Mouse (Mus musculus) liver, embryonic 15.5 days (tissue): ENCODE data around the gene Ltbp1. TPM values are rescaled to one million over a fixed set of nuclear protein-coding genes. Genes with fewer than 3 reads are reported as not detected.

ENCODE experiments used
- ATAC-seq: fragments of 200-750 bp; cut with Nextera tagmentation; 2 replicates; pipeline ENCODE4 v1.8.0; 2017; ENCODE audit warnings: moderate number of reproducible peaks, mild to moderate bottlenecking, moderate library complexity; ENCODE audit not compliant: insufficient read depth
- H3K27ac ChIP-seq: fragments of 300-500 bp; sonication (generic); replicated peaks from 2 replicates; pipeline ENCODE4 v1.5.1; 2015; ENCODE audit warnings: mild to moderate bottlenecking, inconsistent platforms
- H3K27me3 ChIP-seq: fragments of 300-500 bp; sonication (generic); 2 replicates; pipeline ENCODE4 v1.6.1; 2015; ENCODE audit warnings: mild to moderate bottlenecking, inconsistent platforms
- H3K36me3 ChIP-seq: fragments of 300-500 bp; sonication (generic); replicated peaks from 2 replicates; pipeline ENCODE4 v1.6.1; 2015; ENCODE audit warnings: moderate library complexity, mild to moderate bottlenecking, inconsistent platforms
- H3K4me1 ChIP-seq: fragments of 300-500 bp; sonication (generic); replicated peaks from 2 replicates; pipeline ENCODE4 v1.6.1; 2015; ENCODE audit warnings: inconsistent platforms
- H3K4me2 ChIP-seq: fragments of 300-500 bp; sonication (generic); 2 replicates; pipeline ENCODE4 v1.6.1; 2015; ENCODE audit warnings: moderate library complexity, mild to moderate bottlenecking, inconsistent platforms
- H3K4me3 ChIP-seq: fragments of 300-500 bp; sonication (generic); replicated peaks from 2 replicates; pipeline ENCODE4 v1.5.1; 2015; ENCODE audit warnings: mild to moderate bottlenecking, inconsistent platforms
- H3K9ac ChIP-seq: fragments of 300-500 bp; sonication (generic); 2 replicates; pipeline ENCODE4 v1.6.1; 2015; ENCODE audit warnings: moderate library complexity, mild to moderate bottlenecking, inconsistent platforms
- H3K9me3 ChIP-seq: fragments of 300-500 bp; sonication (generic); replicated peaks from 2 replicates; pipeline ENCODE4 v1.6.1; 2016; ENCODE audit warnings: inconsistent platforms
- WGBS: fragments of 180-500 bp; shearing (Covaris S2); methylation state at CpG from one replicate; pipeline ENCODE4 v1.1.7; 2015; ENCODE audit warnings: mixed read lengths; ENCODE audit not compliant: insufficient replicate concordance; 5-methylcytosine and 5-hydroxymethylcytosine counted together
- polyA plus RNA-seq: library from polyadenylated mRNA; unstranded; fragments of >200 nt; fragmentation: Nextera tagmentation; extraction: Ambion mirVana; gene quantifications from 2 replicates; pipeline ENCODE4 v1.2.1, GENCODE M21; 2015

Gene Ltbp1
- polyA plus RNA-seq, 1 experiment from 2014 or later = 1.8 TPM

DNA sequence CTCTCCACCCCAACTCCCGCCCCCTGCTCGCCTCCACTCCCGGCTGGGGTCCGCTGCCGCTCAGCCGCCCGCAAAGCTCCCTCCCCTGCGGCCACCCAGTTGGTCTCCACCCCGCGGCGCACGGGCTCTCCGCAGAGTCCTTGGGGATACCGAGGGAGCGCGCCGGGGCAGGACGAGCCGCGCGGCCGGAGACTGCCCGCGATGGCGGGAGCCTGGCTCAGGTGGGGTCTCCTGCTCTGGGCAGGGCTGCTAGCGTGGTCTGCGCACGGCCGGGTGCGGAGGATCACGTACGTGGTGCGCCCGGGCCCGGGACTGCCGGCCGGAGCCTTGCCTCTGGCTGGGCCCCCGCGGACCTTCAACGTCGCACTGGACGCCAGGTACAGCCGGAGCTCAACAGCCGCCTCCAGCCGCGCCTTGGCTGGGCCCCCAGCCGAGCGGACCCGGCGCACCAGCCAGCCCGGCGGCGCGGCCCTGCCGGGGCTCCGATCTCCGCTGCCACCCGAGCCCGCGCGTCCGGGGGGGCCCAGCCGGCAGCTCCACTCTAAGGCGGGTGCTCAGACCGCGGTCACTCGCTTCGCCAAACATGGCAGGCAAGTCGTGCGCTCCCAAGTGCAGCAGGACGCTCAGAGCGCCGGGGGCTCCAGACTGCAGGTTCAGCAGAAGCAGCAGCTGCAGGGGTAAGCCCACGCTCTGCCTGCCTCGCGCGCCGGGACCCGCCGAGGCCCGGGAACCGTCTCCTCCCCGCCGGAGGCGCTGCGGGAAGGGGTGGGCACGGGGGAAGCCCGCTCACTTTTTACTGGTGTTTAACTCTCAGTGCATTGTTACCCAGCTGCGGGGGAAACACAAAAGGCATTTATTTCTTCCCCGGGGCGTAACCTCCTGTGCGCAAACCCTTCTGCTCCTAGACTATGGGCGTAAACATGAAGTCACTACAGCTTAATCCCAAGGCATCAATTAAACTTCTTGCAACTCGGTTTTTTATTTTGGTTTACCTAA is 615 bp downstream of the Ltbp1 start:
- H3K27me3 ChIP-seq = peaks cover 30% of the 10 kb centered on the region
- peak overlapping the region; percentile 37 for H3K9ac ChIP-seq
- WGBS = under 1% methylated on average over 94 of the region's 94 CpGs
- no peak overlapping the region for H3K27ac ChIP-seq
- H3K4me1 ChIP-seq = peaks cover 19% of the 10 kb centered on the region
- H3K4me3 ChIP-seq = peak overlapping the region; percentile 62
- no peaks in the 10 kb centered on the region for H3K9me3 ChIP-seq
- no peaks in the 10 kb centered on the region for H3K36me3 ChIP-seq
- peak overlapping the region; percentile 90 for H3K4me2 ChIP-seq
- peak; percentile 59; the same call in 1 of the 2 replicates for ATAC-seq

- peaks cover 8% of the 10 kb centered on the region for H3K4me1 ChIP-seq
- no peak for ATAC-seq
- WGBS = 27% methylated on average over 6 of the region's 6 CpGs
Observed at GRCm38 (mm10) chr17:75010955-75011354, 5.6 kb downstream of the Ltbp1 start.

GRCm38 (mm10) chr17:75013211-75013610 is 7.8 kb downstream of the Ltbp1 start:
- no peak overlapping the region for H3K4me2 ChIP-seq
- H3K9me3 ChIP-seq = no peaks in the 10 kb centered on the region
- H3K9ac ChIP-seq = no peak overlapping the region
- ATAC-seq = no peak
- no peaks in the 10 kb centered on the region for H3K36me3 ChIP-seq
- no peak overlapping the region for H3K4me3 ChIP-seq
- no peak overlapping the region for H3K27ac ChIP-seq
- no peaks in the 10 kb centered on the region for H3K27me3 ChIP-seq
- H3K4me1 ChIP-seq = no peaks in the 10 kb centered on the region
- WGBS = 69% methylated on average over 4 of the region's 4 CpGs

More at GRCm38 (mm10) chr17:75010955-75011354, 5.6 kb downstream of the Ltbp1 start:
- no peak overlapping the region for H3K27ac ChIP-seq
- peaks cover 19% of the 10 kb centered on the region for H3K27me3 ChIP-seq
- no peaks in the 10 kb centered on the region for H3K36me3 ChIP-seq
- H3K4me2 ChIP-seq = no peak overlapping the region
- no peak overlapping the region for H3K9ac ChIP-seq
- no peak overlapping the region for H3K4me3 ChIP-seq
- no peaks in the 10 kb centered on the region for H3K9me3 ChIP-seq

- no peak for ATAC-seq
- H3K4me3 ChIP-seq = no peak overlapping the region
- no peak overlapping the region for H3K9ac ChIP-seq
- no peak overlapping the region for H3K4me2 ChIP-seq
- H3K36me3 ChIP-seq = no peaks in the 10 kb centered on the region
- 77% methylated on average over 10 of the region's 10 CpGs for WGBS
- no peak overlapping the region for H3K27ac ChIP-seq
- no peaks in the 10 kb centered on the region for H3K4me1 ChIP-seq
- no peaks in the 10 kb centered on the region for H3K27me3 ChIP-seq
- H3K9me3 ChIP-seq = no peaks in the 10 kb centered on the region
Observed at GRCm38 (mm10) chr17:75013868-75014267, 8.5 kb downstream of the Ltbp1 start.

GRCm38 (mm10) chr17:75014601-75015356 is 9.4 kb downstream of the Ltbp1 start:
- H3K4me1 ChIP-seq = no peaks in the 10 kb centered on the region
- no peaks in the 10 kb centered on the region for H3K27me3 ChIP-seq
- H3K9ac ChIP-seq = no peak overlapping the region
- no peak overlapping the region for H3K4me3 ChIP-seq
- WGBS = 73% methylated on average over 24 of the region's 24 CpGs
- H3K9me3 ChIP-seq = no peaks in the 10 kb centered on the region
- H3K4me2 ChIP-seq = no peak overlapping the region
- no peak overlapping the region for H3K27ac ChIP-seq
- no peak for ATAC-seq
- no peaks in the 10 kb centered on the region for H3K36me3 ChIP-seq

DNA sequence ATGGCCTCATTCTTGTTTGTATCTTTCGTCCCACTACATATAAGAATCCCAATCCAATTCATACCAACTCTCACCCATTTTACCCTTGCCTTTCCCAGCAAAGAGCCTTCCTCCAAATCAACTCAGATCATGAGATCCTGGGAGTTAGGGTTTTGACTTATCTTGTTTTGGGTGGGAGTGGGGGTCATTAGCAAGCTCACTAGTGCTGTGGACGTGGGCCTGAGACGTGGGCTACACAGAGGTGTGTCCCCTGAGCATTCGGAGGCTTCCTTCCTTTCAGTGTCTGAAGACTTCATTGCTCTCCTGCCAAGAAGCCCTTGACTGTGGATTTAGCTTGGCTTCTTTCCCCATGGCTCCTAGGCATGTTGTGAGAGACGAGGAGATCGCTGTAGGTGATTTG is 10.2 kb downstream of the Ltbp1 start:
- H3K27ac ChIP-seq = no peak overlapping the region
- no peaks in the 10 kb centered on the region for H3K27me3 ChIP-seq
- no peaks in the 10 kb centered on the region for H3K9me3 ChIP-seq
- ATAC-seq = no peak
- 74% methylated on average over 6 of the region's 6 CpGs for WGBS
- H3K4me2 ChIP-seq = no peak overlapping the region
- H3K36me3 ChIP-seq = no peaks in the 10 kb centered on the region
- no peak overlapping the region for H3K9ac ChIP-seq
- H3K4me3 ChIP-seq = no peak overlapping the region
- H3K4me1 ChIP-seq = no peaks in the 10 kb centered on the region

GRCm38 (mm10) chr17:75017423-75017822 is 12.1 kb downstream of the Ltbp1 start:
- Histone ChIP-seq H3K36me3 (no peaks in the 10 kb centered on the region), H3K27me3 (no peaks in the 10 kb centered on the region), H3K4me2 (no peak overlapping the region), H3K4me3 (no peak overlapping the region), H3K9me3 (no peaks in the 10 kb centered on the region), H3K27ac (no peak overlapping the region), H3K4me1 (no peaks in the 10 kb centered on the region), H3K9ac (no peak overlapping the region)
- 52% methylated on average over 7 of the region's 7 CpGs for WGBS
- ATAC-seq = no peak

DNA sequence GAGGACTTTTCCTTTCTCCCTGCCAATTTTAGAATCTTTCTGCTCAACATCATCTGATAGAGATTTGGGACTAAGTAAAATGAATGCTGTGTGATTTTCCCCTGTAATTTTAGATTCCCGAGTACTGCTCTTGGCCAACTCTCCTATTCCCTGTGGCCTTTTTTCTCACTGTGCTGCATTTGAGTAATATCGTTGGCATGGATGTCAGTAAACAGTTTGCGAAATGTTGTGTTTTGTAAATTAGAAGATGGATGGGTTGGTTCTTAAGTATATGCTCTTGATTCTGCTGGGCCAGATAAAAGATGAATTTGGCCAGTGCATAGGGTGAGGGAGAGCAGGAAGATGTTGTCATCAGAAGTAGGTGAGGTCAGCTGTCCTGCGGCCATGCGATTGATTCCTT is 12.8 kb downstream of the Ltbp1 start:
- Histone ChIP-seq H3K36me3 (no peaks in the 10 kb centered on the region), H3K4me1 (no peaks in the 10 kb centered on the region), H3K9ac (no peak overlapping the region), H3K27me3 (no peaks in the 10 kb centered on the region), H3K27ac (no peak overlapping the region), H3K4me2 (no peak overlapping the region), H3K4me3 (no peak overlapping the region), H3K9me3 (no peaks in the 10 kb centered on the region)
- no peak for ATAC-seq
- 76% methylated on average over 5 of the region's 5 CpGs for WGBS

DNA sequence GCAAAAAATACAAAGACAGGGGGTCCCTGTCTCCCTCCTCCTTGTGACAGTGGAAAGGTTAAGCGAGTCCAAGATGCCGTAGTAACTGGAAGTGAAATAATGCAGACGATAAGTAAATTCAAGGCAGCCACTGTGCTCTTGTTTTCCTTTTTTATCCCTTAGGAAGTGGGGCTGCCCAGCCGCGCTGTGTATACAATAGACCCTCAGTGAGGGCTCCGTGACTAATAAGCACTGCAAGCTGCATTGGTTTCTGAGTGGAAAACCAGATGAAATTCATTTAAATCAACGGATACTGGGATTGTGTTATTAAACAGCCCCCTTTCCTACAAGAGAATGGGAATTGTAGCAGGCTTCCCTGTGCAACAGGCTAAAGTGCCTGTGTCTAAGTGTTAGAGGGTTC is 14.7 kb downstream of the Ltbp1 start:
- Histone ChIP-seq H3K27ac (no peak overlapping the region), H3K4me1 (no peaks in the 10 kb centered on the region), H3K4me2 (no peak overlapping the region), H3K36me3 (no peaks in the 10 kb centered on the region), H3K9ac (no peak overlapping the region), H3K9me3 (no peaks in the 10 kb centered on the region), H3K4me3 (no peak overlapping the region), H3K27me3 (no peaks in the 10 kb centered on the region)
- ATAC-seq = no peak
- WGBS = 70% methylated on average over 7 of the region's 7 CpGs

- WGBS = 51% methylated on average over 3 of the region's 3 CpGs
- no peaks in the 10 kb centered on the region for H3K4me1 ChIP-seq
- H3K4me3 ChIP-seq = no peak overlapping the region
- no peak overlapping the region for H3K27ac ChIP-seq
- H3K4me2 ChIP-seq = no peak overlapping the region
- H3K36me3 ChIP-seq = no peaks in the 10 kb centered on the region
- H3K27me3 ChIP-seq = no peaks in the 10 kb centered on the region
- no peak overlapping the region for H3K9ac ChIP-seq
- H3K9me3 ChIP-seq = no peaks in the 10 kb centered on the region
- no peak for ATAC-seq
Observed at GRCm38 (mm10) chr17:75020619-75021018, 15.3 kb downstream of the Ltbp1 start.
